In genomic region chr3:30012150-30012549, GRCm38 (mm10) we compare ENCODE assay signal across 8 mouse cellular contexts.
DNase-seq lines count a peak whose midpoint lies in the region; ATAC-seq and TF ChIP-seq lines count a peak whose summit lies in the region.

No protein-coding gene starts in this region.

- peak overlapping the region; percentile 64 for H3K4me2 ChIP-seq in forebrain, postnatal 0 days (ENCODE audit: low read depth)
- H3K4me2 ChIP-seq in hindbrain, embryonic 11.5 days (replicated peaks; ENCODE audit: low read depth, low read length) = peak overlapping the region; percentile 80
- peak overlapping the region; percentile 90 for H3K4me2 ChIP-seq in limb, embryonic 14.5 days (replicated peaks; ENCODE audit: low read depth, low read length, severe bottlenecking)
- peak overlapping the region; percentile 71 for H3K4me2 ChIP-seq in midbrain, postnatal 0 days (ENCODE audit: low read depth, low read length, poor library complexity, severe bottlenecking)

- WGBS in forebrain, postnatal 0 days = 1% methylated on average over 27 of the region's 27 CpGs
- WGBS in hindbrain, embryonic 11.5 days = under 1% methylated on average over 27 of the region's 27 CpGs
- WGBS in limb, embryonic 14.5 days = under 1% methylated on average over 27 of the region's 27 CpGs
- under 1% methylated on average over 27 of the region's 27 CpGs for WGBS in midbrain, postnatal 0 days

- in situ Hi-C loops in ES-E14 (cut with MboI; ENCODE audit: low sequenced_read_pairs in 2 of 2, unreplicated experiment in 2 of 2) = loop anchor here (10.0 to 25.0 kb wide), 2 partner anchors 493 to 500 kb away; no protein-coding TSS in a partner anchor

- H3K9me3 ChIP-seq in ES-E14 (ENCODE audit: control insufficient read depth, insufficient read depth, low read depth, low read length) = no peaks in the 10 kb centered on the region
- no peaks in the 10 kb centered on the region for H3K9me3 ChIP-seq in forebrain, postnatal 0 days (ENCODE audit: low read length)
- no peaks in the 10 kb centered on the region for H3K9me3 ChIP-seq in hindbrain, embryonic 11.5 days (ENCODE audit: control insufficient read depth, low read length)
- no peaks in the 10 kb centered on the region for H3K9me3 ChIP-seq in limb, embryonic 14.5 days (ENCODE audit: control insufficient read depth, low read length)
- no peaks in the 10 kb centered on the region for H3K9me3 ChIP-seq in midbrain, postnatal 0 days (ENCODE audit: low read length)

- TF ChIP-seq CTCF in forebrain, postnatal 0 days (IDR thresholded peaks at IDR 0.05; ENCODE audit: low read depth) = no peak
- no peak for TF ChIP-seq CTCF in midbrain, postnatal 0 days (IDR thresholded peaks at IDR 0.05)

- no peak overlapping the region for H3K27ac ChIP-seq in ES-E14 (ENCODE audit: insufficient read depth, low read depth, low read length, poor library complexity, severe bottlenecking)
- H3K27ac ChIP-seq in forebrain, postnatal 0 days (ENCODE audit: low read depth, low read length) = no peak overlapping the region
- peak overlapping the region; percentile 61; the same call in 1 of the 2 replicates for H3K27ac ChIP-seq in hindbrain, embryonic 11.5 days (ENCODE audit: low read depth, low read length)
- peak overlapping the region; percentile 99 for H3K27ac ChIP-seq in limb, embryonic 14.5 days (replicated peaks; ENCODE audit: low read depth, low read length)
- no peak overlapping the region for H3K27ac ChIP-seq in midbrain, postnatal 0 days (ENCODE audit: low read depth, low read length)

- H3K9ac ChIP-seq in ES-E14 (ENCODE audit: insufficient read depth, low read depth, low read length, poor library complexity, severe bottlenecking) = peak overlapping the region; percentile 34; the same call in 1 of the 2 replicates
- 0 out of 2 replicates have a peak overlapping the region, but pooled peaks have one; percentile 25 for H3K9ac ChIP-seq in forebrain, postnatal 0 days
- peak overlapping the region; percentile 68 for H3K9ac ChIP-seq in hindbrain, embryonic 11.5 days (ENCODE audit: low read depth, low read length)
- peak overlapping the region; percentile 90 for H3K9ac ChIP-seq in limb, embryonic 14.5 days (ENCODE audit: low read depth, low read length, severe bottlenecking)
- H3K9ac ChIP-seq in midbrain, postnatal 0 days (replicated peaks; ENCODE audit: low read length, poor library complexity, severe bottlenecking) = no peak overlapping the region

- H3K4me1 ChIP-seq in ES-E14 (ENCODE audit: control insufficient read depth in 2 of 2, insufficient read depth in 2 of 2, low read length in 2 of 2, poor library complexity in 1 of 2) = peaks cover 0 to 2% of the 10 kb centered on the region in 2 experiments; a peak in 1 of 4 replicates
- peaks cover 9% of the 10 kb centered on the region; the same call in 1 of the 2 replicates for H3K4me1 ChIP-seq in forebrain, postnatal 0 days (ENCODE audit: insufficient read depth)
- no peaks in the 10 kb centered on the region for H3K4me1 ChIP-seq in hindbrain, embryonic 11.5 days (replicated peaks; ENCODE audit: control insufficient read depth, insufficient read depth, low read length)
- H3K4me1 ChIP-seq in limb, embryonic 14.5 days (ENCODE audit: control insufficient read depth, insufficient read depth, low read length) = peaks cover 14% of the 10 kb centered on the region
- H3K4me1 ChIP-seq in midbrain, postnatal 0 days (ENCODE audit: insufficient read depth, low read length) = peaks cover 4% of the 10 kb centered on the region; the same call in 1 of the 2 replicates

- ATAC-seq in forebrain, postnatal 0 days = no peak
- no peak for ATAC-seq in hindbrain, embryonic 11.5 days (ENCODE audit: low FRiP score)
- ATAC-seq in limb, embryonic 14.5 days (ENCODE audit: low FRiP score, low read depth) = peak; percentile 25; the same call in 1 of the 2 replicates
- no peak for ATAC-seq in midbrain, postnatal 0 days (ENCODE audit: low FRiP score)

- peak overlapping the region; percentile 44 to 50 for H3K4me3 ChIP-seq in ES-E14 (ENCODE audit: insufficient read depth in 1 of 2, low read depth in 1 of 2, low read length in 2 of 2, poor library complexity in 1 of 2, severe bottlenecking in 1 of 2)
- peak overlapping the region; percentile 36 for H3K4me3 ChIP-seq in forebrain, postnatal 0 days (ENCODE audit: low read depth, low read length)
- peak overlapping the region; percentile 45 for H3K4me3 ChIP-seq in hindbrain, embryonic 11.5 days (ENCODE audit: low read depth, low read length)
- H3K4me3 ChIP-seq in limb, embryonic 14.5 days (replicated peaks; ENCODE audit: low read length) = peak overlapping the region; percentile 66
- H3K4me3 ChIP-seq in midbrain, postnatal 0 days (ENCODE audit: low read depth, low read length) = peak overlapping the region; percentile 39

- no peak for TF ChIP-seq POLR2A in limb, embryonic 14.5 days (IDR thresholded peaks at IDR 0.05; ENCODE audit: borderline replicate concordance, extremely low read depth, insufficient read depth, insufficient read length)

- no peaks in the 10 kb centered on the region for H3K36me3 ChIP-seq in ES-E14 (ENCODE audit: control insufficient read depth, insufficient read depth, low read length, poor library complexity, severe bottlenecking)
- no peaks in the 10 kb centered on the region for H3K36me3 ChIP-seq in forebrain, postnatal 0 days (ENCODE audit: insufficient read depth)
- no peaks in the 10 kb centered on the region for H3K36me3 ChIP-seq in hindbrain, embryonic 11.5 days (ENCODE audit: control insufficient read depth, insufficient read depth, low read length)
- no peaks in the 10 kb centered on the region for H3K36me3 ChIP-seq in limb, embryonic 14.5 days (ENCODE audit: control insufficient read depth, insufficient read depth, low read length)
- no peaks in the 10 kb centered on the region for H3K36me3 ChIP-seq in midbrain, postnatal 0 days (ENCODE audit: insufficient read depth, low read length)

- DNase-seq in ES-E14 (ENCODE audit: low read depth, low spot score) = no peak
- peak; percentile 36 to 60 for DNase-seq in adrenal gland, postnatal 36 days
- DNase-seq in forebrain, postnatal 0 days = peak; percentile 33
- peak; percentile 66 for DNase-seq in hindbrain, embryonic 11.5 days (ENCODE audit: low spot score)
- DNase-seq in limb, embryonic 14.5 days (ENCODE audit: low spot score) = no peak
- DNase-seq in midbrain, postnatal 0 days (ENCODE audit: low spot score) = peak; percentile 15
- no peak for DNase-seq in ovary, postnatal 14 days (ENCODE audit: low spot score)
- no peak for DNase-seq in layer of hippocampus, adult 9-11 months

- peaks cover 41% of the 10 kb centered on the region for H3K27me3 ChIP-seq in forebrain, postnatal 0 days (ENCODE audit: insufficient read depth, low read length)
- no peaks in the 10 kb centered on the region for H3K27me3 ChIP-seq in hindbrain, embryonic 11.5 days (ENCODE audit: control insufficient read depth, insufficient read depth, low read length)
- H3K27me3 ChIP-seq in limb, embryonic 14.5 days (ENCODE audit: control insufficient read depth, insufficient read depth, low read length) = no peaks in the 10 kb centered on the region
- H3K27me3 ChIP-seq in midbrain, postnatal 0 days (ENCODE audit: insufficient read depth, low read length) = peaks cover 12% of the 10 kb centered on the region; the same call in 1 of the 2 replicates

TF ChIP-seq in ES-E14, 5 proteins besides CTCF, POLR2A, EP300 and RAD21:
- TF ChIP-seq ZC3H11A (IDR thresholded peaks at IDR 0.05; ENCODE audit: borderline replicate concordance, low read depth, low read length) (no peak), CHD2 (IDR thresholded peaks at IDR 0.05; ENCODE audit: low read depth, low read length) (no peak), HCFC1 (IDR thresholded peaks at IDR 0.05; ENCODE audit: borderline replicate concordance, insufficient read depth, low read length) (no peak), ZNF384 (IDR thresholded peaks at IDR 0.05; ENCODE audit: low read depth, low read length) (no peak), MAFK (IDR thresholded peaks at IDR 0.05; ENCODE audit: insufficient read depth, low read depth, low read length) (no peak)

Comparison
In these comparisons a context has a peak if more than half of its experiments do, and no peak if none do; other contexts are left out.
1. DNase-seq: peak in adrenal gland, postnatal 36 days (2 of 2), forebrain, postnatal 0 days (single experiment), hindbrain, embryonic 11.5 days (single experiment) and midbrain, postnatal 0 days (single experiment); none in ES-E14 (single experiment), limb, embryonic 14.5 days (single experiment), ovary, postnatal 14 days (single experiment) and layer of hippocampus, adult 9-11 months (single experiment).
2. H3K27ac ChIP-seq: peak in hindbrain, embryonic 11.5 days (single experiment) and limb, embryonic 14.5 days (single experiment); none in ES-E14 (single experiment), forebrain, postnatal 0 days (single experiment) and midbrain, postnatal 0 days (single experiment).
3. Peak in every context shown above with its lines, with median percentiles within 50 percentile points of each other: H3K4me3 ChIP-seq and H3K4me2 ChIP-seq.